Mouse (Mus musculus) T-cell, adult 2 months (primary cell): ENCODE data around the gene Adam11.

Experiments used
- DNase-seq: peaks from one replicate; pipeline ENCODE4 v3.0.0; 2022; ENCODE audit warnings: low spot score

The Adam11 gene

DNA sequence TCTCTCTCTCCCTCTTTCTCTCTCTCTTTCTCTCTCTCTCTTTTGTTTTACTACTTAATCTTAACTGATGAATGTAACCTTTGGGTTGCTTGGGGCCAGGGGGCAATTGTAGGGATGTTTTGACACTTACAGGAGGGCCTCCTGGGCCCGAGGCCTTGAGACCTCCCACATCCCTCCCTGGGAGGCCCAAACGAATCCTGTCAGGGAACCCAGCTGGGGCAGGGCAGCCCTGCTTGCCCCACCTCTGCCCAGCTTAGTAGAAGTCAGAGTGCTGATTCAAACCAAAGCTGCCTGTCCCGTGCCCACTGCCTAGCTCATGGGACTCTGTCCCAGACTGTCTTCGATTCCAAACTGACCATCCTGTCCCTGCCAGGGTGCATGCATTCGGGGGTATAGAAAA is 17.4 kb downstream of the Adam11 start:
- no peak for DNase-seq

DNA sequence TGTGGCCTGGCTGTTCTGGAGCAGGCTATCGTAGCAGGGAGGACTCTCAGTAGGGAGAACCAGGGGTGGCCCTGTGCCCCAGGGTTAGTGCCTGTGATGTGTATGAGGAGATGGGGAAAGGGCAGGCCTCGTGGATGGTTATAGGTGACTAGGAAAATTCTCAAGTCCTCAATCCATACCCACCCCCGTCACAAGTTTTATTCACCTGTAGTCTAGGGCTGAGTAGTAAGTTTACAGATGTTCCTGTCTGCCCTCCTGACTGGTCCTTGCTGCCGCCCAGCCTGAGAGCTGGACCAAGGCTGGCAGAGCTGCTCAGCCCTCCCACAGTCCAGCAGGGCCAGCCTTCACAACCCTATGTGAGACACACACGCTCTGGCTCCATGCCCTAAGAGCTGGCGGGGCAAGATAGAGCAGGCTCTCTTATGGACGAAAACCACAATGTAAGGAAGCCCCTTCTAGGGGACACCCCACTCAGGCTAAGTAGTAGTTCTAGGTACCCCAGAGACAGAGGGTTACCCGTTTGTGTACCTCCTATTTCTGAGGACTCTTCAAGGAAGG is 17.9 kb downstream of the Adam11 start:
- DNase-seq, result no peak

DNA sequence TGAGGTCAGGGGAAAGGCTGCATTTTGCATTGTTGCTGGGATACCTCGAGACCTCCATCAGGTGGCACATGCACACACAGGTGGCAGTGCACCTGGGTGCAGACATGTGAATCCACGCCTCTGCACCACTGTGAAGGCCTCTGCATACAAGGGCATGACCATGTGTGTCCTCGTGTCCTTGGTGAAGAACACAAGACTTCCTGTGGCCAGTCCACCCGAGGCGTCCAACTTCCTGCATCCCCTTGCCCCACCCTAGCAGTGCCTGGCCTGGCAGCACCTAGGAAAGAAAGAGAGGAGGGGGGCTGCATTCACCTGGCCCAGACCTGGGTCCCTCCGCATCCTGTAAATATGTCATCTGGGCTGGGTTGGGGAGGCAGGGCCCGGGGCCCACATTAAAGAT is 18.6 kb downstream of the Adam11 start:
- DNase-seq, result no peak

DNA sequence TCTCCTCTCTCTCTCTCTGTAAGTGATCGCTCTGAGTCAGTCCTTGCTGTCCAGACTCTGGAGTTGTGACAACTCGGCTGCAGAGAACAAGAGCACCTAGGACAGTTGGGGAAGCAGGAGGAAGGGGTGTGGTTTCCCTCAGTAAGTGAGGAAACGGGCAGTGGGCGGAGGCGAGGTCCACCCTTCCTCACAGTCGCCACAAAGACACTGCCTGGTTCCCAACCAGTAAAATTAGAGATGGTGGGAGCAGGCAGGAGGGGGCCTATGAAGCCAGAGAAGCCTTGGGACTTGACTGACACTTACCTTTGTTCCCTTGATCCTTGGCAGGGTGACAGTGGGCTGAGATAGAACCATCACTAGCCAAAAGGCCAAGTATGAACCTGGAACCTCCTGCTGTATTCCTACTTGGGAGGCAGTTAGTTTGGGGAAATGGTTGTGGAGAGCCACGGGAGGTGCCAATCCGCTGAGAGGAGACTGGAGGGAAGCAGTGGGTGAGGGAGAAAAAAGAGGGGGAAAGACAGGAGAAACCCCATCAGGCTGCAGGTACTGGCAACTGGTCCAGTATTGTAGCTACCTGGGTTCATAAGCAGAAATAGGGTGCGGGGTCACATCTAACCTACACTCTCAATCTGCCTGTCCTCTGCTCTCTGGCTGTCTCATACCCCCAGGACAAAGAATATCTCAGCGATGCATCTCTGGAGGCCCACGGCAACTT is 19.2 kb downstream of the Adam11 start:
- no peak for DNase-seq

DNA sequence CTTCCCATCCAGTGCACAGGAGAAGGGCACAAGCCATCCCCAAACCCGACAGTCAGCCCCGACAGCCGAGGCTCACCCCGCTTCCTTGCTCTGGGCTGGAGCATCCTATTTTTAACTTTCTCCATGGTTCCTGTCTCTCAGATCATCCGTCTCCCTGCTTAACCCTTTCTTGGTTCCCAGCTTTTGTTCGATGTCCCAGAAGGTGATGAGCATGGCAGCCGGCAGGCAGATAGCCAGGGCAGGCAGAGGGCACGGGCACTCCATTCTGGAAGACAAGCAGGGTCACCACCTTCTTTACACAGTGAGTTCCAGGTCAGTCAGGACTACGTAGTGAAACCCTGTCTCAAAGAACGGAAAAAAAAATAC is 19.7 kb downstream of the Adam11 start:
- DNase-seq, result no peak

DNA sequence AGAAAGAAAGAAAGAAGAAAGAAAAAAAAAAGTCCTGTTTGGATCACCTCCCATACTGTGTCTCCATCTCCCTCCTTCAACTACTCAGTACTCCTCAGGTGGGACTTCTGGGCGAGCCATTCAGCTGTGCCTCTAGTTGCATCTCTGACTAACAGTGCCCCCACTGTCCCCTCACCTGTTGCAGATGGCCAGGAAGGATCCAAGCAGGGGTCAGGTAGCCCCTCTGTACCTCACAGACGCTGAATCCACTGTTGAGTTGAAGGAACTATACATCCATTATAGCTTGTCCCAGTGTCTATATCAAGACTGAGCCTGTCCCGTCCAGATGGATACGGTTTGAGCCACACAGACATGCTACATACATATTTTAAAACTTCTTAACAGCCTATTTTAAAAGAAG is 20.3 kb downstream of the Adam11 start:
- DNase-seq, result no peak

DNA sequence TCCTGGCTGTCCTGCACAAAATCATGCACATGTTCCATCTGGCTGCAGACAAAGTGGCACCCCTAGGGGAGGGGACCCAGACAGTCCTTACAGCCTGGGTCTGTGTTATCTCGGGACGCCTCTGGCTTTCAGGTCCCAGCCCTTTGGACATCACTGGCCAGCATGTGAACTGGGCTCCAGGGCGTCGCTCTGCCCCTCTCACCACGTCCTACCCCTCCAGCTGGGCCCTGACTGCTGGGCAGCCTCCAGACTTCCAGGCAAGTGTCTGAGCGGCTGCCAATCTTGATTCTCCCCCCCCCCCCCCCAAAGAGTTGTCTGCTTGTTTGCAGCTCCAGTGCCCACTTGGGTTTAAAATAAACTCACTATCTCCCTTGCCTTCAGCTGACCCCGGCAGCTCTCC is 22.2 kb downstream of the Adam11 start:
- DNase-seq, result no peak

DNA sequence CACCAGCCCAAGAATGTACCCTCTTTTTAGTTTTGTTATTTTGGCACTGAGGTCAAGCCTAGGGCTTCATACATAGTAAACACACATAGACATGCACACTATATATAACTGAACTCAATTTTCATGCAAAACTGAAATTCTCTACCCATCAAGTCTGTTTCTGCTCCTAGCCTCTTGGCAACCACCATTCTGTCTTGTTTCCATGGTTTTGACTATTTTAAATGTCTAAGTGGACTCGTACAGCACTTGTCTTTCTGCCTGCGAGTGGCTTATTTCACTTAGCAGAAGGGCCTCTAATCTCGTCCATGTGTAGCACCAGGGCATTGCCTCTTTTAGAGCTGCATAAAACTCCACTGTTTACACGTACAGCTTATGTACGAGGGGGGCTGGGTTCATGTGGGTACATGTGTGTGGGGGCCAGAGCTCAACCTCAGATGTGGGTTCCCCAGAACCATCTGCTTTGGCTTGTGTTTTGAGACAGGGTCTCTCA is 26.5 kb downstream of the Adam11 start:
- DNase-seq, result no peak

DNA sequence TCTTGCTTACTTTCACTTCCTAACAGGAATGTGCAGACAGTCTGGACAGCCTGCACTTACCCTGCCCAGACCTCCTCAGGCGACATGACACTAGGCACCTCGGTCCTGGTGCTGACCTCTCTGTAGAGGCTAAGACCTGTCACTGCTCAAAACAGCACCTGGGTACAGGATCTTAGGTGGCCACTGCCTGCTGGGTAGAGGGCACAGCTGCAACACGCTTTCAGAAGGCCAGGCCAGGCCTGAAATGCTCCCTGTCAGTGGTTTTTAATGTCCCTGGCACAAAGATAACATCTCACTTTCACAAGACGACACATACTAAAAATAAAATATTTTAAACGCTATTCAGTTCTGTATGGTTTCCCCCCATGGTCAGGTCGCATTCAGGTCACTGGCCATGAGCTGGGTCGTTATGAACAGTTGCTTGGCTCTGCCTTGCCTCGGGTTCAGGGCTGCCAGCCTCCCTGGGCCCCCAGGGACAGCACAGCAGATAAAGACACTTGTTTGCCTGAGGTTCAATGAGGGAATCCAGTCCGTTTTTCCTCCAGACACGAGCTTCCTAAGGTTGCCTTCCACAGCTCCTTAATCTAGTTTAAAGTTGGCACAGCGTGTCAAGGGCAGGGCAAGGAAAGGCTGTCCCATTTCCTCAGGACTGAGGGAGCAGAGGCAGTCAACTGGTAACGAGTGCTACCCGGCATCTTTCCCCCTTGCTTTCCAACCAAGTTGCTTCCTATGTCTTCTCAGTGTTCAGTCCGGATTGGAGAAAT is 30.6 kb downstream of the Adam11 start:
- no peak for DNase-seq

DNA sequence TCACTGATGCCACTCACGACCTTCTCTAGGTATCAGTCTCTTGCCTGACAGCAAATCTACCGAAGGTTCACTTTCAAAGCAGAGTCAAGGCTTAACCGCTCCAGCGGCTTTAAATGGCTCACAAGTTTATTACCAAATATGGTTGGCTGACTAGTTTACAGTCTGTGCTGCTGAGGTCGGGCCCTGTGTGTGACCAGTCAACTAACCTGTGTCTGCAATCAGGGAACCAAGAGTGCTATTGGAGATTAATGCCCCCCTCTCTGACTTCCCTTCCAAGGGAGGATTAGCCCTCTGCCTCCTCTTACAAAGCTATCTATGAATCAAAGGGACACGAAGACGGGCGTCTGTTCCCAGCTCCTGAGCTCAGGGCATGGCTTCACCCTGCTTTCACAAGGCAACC is 32.9 kb downstream of the Adam11 start:
- DNase-seq, result no peak

DNA sequence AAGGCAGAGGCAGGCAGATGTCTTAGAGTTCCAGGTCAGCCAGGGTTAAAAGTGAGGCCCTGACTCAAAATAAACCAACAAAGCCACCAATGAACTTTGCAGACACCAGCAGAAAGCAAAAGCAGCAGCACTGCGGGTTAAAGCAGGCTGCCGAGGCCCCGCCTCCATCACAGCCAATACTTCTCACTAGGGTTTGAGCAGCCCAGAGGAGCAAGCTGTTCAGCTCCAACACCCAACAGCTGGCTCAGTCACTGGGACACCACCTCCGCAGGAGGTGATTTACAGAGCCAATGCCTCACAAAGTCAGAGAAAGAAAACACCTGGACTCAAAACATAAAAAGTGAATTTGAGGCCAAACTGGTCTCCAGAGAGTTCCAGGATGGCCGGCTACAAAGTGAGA is 42.2 kb downstream of the Adam11 start:
- DNase-seq, result no peak

DNA sequence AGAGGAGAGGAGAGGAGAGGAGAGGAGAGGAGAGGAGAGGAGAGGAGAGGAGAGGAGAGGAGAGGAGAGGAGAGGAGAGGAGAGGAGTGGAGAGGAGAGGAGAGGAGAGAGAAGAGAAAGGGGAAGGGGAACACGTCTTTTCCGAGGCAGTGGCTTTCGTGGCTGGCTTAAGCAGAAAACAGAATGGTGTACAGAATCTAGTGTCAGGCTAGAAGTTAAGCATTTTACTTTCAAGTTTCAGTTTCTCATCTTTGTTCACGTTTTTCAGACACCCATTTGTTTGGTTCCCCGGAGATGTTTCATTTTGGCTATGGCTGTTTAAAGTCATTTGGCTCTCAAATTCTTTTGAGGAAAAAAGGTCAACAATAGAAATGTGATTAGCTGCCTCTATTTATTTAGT is 47.0 kb downstream of the Adam11 start:
- no peak for DNase-seq

DNA sequence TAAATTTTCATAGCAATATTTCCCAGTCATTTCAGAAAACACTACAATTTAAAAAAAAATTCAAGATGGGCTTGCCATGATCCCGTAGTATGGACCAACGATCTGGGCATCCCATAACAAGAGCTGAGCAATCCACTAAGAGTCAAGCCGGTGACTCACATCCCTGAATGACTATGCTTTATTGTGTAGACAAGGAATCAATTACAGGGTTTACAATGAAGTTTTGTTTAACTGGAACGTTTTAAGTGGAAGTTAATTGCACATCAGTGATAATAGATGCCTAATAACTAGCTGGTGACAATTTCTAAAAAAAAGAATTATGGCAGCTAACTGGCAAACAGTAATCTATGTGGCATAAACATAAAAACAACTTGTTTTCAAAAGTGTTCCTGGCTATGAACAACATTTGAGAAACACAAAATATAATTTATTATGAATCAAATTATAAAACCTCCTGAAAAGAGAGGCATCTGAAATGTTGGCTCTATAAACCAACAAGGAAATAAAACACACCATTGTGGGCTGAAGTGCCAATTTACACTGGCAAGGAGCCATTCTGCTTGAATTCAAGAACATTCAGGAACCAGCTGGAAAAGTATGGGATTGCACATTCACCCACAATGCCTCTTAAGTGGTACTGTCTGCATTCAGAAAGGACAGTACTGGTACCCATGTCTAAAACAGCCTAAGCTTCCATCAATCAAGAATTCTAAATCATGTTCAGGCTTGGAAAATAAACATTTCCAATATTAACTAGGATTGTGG is 49.7 kb downstream of the Adam11 start:
- DNase-seq, result no peak

DNA sequence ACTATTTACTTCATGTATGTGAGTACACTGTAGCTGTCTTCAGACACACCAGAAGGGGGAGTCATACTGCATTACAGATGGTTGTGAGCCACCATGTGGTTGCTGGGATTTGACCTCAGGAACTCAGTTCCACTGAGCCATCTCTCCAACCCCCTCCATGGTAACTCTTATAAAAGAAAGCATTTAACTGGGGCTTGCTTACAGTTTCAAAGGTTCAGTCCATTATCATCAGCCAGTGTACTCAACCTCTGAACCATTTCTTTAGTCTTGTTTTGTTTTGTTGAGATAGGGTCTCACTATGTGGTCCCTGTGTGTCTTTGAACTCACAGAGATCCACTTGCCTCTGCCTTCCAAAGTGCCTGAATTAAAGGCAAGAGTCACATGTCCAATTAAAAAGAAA is 53.6 kb downstream of the Adam11 start:
- no peak for DNase-seq

DNA sequence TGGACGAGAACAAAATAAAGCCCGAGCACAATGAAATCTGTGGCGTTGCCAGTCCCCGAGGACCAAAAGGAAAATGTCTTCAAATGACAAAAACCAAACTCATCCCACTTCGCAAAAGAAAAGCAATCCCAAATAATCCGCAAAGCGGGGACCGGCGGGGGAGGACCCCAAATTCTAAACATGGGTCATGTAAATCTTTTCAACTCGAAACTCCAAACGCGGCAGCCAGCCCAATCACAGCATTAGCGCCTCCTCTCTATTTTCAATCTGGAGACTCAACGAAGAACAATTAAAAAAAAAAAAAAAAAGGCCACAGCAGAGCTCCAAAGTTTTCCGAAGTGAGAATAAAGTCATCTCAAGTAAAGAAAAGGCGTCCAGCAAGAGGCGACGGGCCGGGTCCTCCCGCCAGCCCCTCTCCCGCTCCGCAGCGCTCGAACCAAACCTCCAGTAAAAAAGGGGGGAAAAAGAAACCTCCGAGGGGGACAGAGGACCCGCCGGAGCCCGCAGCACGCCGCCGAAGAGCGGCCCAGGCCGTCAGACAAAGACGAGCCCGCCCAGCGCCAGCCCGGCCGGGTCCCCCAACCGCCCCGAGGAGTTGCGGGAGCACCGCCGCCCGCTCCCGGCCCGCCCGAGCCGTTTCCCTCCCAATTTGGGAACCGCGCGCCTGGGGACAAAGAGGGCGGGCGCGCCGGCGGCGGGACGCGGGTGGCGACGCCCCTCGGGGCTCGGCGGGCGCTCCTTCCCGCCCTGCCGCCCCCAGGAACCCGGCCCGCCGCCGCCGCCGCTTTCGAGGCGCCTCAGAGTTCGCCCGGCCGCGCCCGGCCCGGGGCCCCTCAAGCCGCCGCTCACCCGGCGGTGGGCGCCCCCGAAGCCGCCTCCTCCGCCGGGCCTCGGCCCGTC is 57.1 kb downstream of the Adam11 start:
- DNase-seq, result no peak

DNA sequence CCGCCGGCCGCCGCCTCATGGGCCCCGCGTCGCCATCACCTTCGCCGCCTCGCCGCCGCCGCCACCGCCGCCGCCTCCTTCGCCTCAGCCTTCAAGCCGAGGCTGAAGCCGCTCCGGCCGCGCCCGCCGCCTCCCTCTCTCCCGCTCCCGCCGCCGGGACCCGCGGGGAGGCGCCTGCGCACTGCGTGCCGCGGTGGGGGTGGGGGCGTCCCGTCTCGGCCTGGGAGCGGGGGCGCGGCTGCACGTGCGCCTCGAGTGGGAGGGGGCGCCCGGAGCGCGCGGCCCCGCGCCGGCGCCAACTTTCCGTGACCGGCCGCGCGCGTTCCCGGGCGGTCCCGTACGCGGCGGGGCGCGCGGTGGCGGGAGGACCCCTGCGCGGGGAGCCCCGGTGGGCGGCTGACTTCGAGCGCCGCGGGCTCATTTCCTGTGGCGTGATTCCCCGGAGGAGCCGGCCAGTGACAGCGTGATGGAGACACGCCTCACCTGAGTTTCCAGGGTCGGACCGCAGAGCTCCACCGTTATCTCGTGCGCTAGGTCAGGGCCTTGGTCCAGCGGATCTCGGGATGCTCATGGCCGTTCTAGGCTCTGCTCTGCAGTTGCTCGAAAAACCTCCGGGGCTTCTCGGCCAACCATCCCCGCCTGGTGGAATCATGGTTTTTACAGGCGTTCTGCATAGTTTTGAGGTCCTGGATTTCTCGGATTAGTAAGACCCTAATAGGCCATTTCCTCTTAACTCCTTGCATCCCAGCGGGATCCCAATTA is 58.0 kb downstream of the Adam11 start, which contains the start of gene Gjc1:
Gene Gjc1, minus strand, starts transcription at position 680 of the 762 bp plus-strand sequence.
- peak; percentile 4 for DNase-seq

DNA sequence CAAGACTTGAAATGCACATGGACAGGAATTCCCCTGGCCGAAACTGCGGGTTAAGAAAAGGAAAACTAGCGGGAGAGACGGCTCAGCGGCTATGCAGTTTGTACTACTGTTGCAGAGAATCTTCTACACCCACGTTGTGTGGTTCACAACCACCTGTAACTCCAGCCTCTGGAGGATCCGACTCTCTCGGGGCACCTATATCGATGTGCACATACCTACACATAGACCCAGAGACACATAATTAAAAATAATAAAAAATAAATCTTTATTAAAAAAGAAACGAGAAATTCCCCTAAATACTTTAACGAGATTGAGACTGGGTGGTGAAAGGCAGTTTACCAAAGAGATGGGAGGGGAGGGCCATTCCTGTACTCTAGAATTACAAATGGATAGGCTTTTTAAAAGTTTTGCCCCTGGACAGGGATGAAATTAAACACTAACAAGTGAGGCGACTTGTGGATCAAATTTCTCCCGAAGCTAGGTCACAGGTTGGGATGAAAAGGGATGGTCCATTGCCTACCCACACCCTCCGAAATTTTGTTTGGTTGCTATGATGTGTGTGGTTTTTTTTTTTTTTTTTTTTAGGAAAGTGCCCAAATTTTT is 58.6 kb downstream of the Adam11 start:
- no peak for DNase-seq

DNA sequence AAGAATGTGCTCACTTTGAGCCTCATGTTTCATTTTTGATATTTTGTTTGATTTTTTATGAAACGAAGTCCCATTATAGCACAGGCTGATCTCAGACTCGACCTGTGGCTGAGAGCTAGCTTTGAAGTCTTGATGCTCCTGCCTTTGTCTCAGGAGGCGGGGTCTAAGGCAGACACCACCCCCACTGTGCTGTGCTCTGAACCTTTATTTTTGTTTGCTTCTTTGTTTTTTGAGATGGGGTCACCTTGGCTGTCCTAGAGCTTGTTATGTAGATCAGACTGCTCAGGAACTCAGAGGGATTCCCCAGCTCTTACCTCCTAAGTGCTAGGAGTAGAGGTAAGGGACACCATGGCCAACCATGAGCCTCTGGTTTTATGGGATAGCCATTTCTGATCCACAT is 59.2 kb downstream of the Adam11 start:
- DNase-seq, result no peak

DNA sequence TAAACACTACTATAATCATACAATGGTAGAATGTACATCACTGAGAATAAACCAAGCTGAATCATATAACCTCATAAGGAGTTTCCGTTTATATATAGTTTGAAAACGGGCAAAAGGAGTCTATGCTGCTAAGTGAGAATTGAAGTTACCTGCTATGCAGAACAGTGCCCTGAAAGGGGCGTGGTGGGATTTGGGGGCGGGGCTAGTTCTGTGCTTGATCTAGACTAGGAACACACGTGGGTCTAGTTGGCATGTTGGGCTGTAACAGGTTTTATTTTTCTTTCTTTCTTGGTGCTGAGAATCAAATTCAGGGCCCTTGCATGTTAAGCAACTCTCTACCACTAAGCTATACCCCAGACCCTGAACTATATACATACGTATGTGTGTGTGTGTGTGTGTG is 60.0 kb downstream of the Adam11 start:
- peak; percentile 23 for DNase-seq

DNA sequence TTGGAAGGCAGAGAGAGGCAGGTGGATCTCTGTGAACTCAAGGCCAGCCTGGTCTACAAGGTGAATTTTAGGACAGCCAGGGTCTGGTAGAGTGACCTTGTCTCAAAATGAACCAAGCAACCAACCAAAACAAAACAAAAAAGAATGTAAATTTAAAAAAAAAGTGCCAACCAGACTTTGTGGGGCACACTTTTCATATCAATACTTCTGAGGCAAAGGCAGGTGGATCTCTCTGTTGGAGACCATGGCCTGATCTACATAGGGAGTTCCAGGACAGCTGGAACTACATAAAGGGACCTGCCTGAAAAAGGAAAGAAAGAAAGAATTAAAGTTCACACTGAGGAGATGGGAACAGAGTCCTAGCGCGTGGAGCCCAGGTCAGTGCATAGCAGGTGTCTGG is 65.2 kb downstream of the Adam11 start:
- DNase-seq, result no peak
